Mouse (Mus musculus) spleen, postnatal 14 days (tissue): ENCODE data around the gene Mmp28.

Experiments
- DNase-seq, 2 experiments: peaks; one replicate each; pipeline ENCODE4 v3.0.0; 2021 to 2022; ENCODE audit warnings: low spot score in 2 of 2

Gene Mmp28

GRCm38 (mm10) chr11:83406391-83406790 lies 56.5 kb downstream of the Mmp28 start:
- DNase-seq: no peak

DNA sequence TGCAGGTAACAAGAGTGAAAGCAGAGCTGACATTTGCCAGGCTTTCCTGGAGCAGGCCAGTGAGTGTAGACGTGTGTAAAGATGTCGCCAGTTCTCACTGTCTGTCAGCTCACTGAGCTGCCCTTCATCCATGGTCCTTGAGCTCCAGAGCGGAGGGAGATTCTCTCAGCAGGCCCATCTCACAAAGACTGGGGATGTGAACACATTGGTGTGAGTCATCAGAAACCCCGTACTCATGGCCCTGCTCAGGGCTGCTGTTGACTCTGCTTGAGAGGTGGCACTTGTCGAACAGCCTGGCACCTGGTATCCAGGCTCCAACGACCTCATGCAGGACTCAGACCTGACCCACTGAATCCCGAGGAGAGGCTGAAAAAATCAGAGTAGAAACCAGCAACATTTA lies 59.1 kb downstream of the Mmp28 start:
- DNase-seq: no peak

- DNase-seq: no peak
Observed at GRCm38 (mm10) chr11:83398724-83399123, 64.1 kb downstream of the Mmp28 start.

- DNase-seq: no peak
Observed at GRCm38 (mm10) chr11:83397626-83398025, 65.2 kb downstream of the Mmp28 start.

DNA sequence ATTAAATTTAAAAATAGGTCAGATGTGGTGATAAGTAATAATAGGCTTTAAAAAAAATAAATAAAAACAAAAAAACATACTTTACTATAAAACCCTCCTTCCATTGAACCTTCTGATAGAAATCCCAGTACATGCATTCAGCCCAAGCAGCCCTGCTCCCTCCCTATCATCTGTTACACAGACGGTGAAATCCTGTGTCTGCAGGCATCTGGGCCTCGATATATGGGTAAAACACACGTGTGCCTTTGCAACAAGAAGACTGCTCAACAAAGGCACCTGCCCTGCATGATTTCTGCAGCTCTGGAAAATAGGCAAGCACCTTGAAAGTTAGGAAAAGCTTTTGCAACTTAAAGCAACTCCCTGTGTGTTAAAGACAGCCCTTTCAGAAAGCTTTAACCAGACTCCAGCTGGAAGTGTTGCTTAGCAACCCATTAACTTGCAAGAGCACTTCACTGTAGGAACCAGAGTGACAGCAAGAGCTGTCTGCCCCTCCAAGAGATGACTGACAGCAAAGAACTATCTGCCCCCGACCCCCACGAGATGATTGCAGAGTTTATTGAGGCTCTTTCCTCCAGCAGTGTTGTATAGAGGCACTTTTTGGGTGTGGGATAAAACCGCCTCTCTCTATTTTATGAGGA lies 68.0 kb downstream of the Mmp28 start:
- no peak for DNase-seq

DNA sequence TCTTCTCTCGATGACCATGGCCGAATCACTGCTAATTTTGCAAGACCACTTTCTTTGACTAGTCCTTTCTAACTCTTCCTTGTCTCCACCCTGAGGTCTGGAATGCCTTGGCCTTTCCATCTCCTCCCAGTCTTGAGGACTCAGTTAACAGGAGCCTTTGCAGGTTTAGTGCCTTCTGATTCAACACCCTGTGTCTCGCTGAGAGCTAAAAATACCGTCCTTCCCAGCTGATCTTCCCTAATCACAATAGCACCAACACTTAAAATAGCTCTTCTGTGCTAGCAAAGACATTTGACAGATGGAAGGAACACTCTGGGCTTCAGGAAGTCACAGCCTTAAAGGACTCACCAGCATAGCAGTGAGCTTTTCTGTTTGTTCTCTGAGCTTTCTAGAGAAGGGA lies 69.8 kb downstream of the Mmp28 start:
- no peak for DNase-seq
